Mouse (Mus musculus): ENCODE measurements at regions not wholly inside any gene's neighbourhood (a gene's known extent, or its start where the extent isn't known, plus 50 kb on each side); places are given as distances from the start of the nearest gene placed in this dataset.
A peak's percentile ranks its signal among the peaks of the same experiment; 100 is the strongest.
"Not testable (repeated sequence)": the region's sequence is repeated elsewhere in the genome, so short reads cannot be mapped to it uniquely, and the experiment has no call there.

GRCm38 (mm10) chr12:10445738-10446137, 55.2 kb downstream of the Rdh14 start:
- DNase-seq: no peak

GRCm38 (mm10) chr12:10457960-10458655, 67.5 kb downstream of the Rdh14 start:
- DNase-seq: no peak

DNA sequence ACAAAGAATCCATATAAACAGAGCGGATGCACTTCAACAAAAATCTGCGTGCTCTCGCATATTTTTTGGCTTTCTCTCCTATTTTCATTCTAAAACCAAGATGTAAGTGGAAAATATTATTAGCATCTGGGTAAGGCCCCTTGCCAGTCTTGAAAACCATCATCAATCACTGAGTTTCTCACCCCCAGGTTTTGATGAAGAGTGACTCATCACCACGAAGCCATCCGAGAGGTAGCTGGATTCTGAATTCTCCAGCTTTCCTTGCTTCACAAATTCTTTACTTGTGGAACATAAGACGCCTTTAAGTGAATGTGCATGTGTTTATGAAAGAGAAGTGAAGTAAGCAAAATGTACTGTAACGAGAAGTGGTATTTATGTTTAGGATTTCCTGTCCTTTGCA, 71.2 kb downstream of the Rdh14 start:
- no peak for DNase-seq

DNA sequence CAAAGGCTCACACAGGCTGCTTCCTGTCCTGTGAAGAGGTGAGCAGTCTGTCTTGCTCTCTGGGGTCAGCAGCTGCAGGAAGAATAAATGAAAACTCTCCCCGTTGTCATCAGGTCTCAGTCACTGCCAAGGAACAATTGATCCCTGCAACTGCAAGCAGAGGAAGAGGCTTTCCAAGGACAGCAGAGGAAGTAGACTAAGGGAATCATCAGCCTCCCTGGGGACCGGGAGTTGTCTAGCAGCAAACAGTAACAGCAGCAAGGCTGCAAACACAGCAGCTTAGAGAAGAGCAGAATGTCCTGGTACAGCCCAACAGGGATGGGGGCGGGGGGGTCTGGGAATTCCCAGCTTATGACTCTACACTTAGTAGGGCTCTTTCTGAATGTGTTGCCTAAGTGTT, 72.4 kb downstream of the Rdh14 start:
- no peak for DNase-seq

- no peak for DNase-seq
These were observed 83.4 kb downstream of the Rdh14 start for GRCm38 (mm10) chr12:10473986-10474385.

DNA sequence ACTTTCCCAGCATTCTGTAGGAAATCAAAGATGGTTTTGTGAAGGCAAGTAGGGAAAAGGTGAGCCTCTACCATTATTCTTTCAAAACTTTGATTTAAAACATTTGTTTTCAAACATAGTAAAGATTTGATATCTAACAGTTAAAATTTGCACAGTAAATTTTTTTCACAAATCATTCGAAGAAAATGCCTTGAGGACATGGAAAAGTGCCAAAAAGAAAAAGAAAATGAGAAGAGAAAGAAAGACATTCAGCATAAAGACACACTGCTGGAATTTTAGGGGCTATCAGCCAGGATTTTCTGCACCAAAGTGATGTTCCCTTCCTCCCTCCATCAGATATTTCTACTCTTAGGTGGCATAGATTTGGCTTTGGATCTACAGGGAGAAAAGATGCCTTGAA, 90.2 kb downstream of the Rdh14 start:
- DNase-seq: no peak

GRCm38 (mm10) chr12:10482294-10483010, 91.9 kb downstream of the Rdh14 start:
- no peak for DNase-seq

DNA sequence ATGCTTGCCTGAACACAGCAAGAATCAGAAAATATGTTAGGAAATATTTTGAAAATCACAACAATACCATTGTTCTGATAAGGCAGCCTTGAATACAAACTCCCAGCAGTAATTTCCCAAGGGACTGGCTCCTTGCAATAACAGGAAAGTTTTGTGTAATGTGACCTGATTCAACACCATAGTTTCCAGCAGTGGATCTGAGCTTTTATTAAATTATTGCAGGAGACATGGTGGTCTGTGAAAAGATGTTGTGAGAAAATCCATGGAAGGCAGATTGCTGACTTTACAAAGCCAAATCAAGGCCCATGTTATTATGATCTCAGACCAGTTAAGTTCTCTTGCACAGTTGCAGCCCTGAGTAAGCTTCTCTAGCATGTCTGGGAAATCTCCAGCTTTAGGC, 116.1 kb downstream of the Rdh14 start:
- DNase-seq: no peak

DNA sequence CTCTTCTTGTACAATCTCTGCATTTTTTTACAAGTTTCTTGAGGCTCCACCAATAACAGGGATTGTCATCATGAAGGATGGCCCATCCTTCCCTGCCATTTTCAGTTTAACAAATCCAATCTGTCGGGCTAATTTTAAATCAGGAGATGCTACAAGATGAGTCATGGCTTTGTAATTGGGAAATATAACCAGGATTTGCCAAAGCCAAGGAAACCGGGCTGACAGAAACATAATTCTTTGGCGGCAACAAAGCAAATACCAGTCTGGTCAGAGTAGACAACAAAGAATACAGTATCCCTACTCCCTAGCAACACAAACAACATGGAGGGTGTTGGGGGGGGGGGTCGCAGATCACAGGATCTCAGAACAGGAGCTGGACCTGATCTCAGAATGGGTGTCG, 123.0 kb downstream of the Rdh14 start:
- DNase-seq: no peak

GRCm38 (mm10) chr12:10514278-10514677, 123.7 kb downstream of the Rdh14 start:
- DNase-seq: no peak

DNA sequence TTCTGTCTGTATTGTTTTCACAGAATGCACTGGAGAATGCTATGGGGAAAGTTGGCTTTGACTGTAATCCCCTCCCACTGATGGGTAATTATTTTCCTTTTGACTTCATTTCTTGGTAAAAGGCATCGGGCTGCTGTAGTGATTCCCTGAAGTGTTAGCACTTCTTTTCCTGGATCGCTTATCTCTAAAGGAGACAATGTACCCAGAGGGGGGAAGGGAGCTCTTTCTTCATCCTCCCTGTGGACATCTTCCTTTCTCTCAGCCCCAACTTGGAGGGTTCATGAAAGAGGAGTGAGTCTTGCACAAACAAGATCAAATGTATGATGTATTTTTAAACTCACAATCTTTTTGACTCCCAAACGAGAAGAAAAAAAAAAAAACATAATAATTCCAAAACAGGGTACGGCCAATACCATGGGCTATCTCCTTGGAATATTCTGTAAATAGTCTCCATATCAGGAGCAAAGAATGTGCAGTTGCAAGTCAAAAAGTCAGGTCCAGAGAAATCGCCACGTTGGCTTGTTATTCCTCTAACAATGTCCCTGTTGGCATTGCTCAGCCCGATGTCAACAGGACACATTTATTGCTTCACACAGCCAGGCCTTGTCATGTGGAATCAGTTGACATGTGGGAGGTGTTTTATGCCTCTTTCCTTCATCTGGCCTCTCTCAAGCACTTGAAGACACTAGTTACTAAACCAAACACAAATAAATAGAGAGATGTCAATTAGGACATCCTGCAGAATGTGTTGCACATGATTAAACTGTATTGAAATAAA, 134.1 kb downstream of the Rdh14 start:
- no peak for DNase-seq

- DNase-seq: no peak
These were observed 135.4 kb downstream of the Rdh14 start for GRCm38 (mm10) chr12:10525934-10526333.

DNA sequence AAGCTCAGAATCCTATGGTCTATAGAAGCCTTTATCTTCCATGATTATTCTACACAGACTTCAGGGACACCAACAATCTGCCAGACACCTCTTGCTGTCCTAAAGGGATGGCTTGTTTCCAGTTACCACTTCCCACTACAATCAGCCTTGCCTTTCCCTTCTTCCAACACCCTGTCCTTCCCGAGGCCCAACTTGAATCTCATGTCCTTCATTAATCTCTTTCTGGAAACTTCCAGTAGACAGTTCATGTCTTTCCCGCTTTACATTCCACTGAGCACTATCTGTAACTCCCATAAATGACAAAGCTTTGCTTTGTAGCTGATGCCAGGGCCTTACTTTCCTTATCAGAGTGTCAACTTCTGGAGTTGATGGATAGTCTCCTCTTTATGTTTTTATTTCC, 138.5 kb downstream of the Rdh14 start:
- DNase-seq: no peak

- no peak for DNase-seq
These were observed 140.4 kb downstream of the Rdh14 start for GRCm38 (mm10) chr12:10530996-10531395.

DNA sequence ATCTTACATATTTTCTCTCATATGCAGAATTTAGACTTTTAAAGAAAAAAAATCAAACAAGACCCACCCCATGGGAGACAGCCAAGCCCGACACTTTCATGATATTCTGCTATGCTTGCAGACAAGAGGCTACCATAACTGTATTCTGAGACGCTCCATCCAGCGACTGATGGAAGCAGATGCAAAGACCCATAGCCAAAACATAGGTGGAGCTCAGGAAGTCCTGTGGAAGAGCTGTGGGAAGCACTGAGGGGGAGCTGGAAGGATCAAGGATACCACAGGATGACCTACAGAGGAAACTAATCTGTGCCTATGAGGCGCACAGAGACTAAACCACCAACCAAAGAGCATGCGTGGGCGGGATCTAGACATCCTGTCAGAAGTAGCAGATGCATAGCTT, 143.4 kb downstream of the Rdh14 start:
- DNase-seq: no peak

DNA sequence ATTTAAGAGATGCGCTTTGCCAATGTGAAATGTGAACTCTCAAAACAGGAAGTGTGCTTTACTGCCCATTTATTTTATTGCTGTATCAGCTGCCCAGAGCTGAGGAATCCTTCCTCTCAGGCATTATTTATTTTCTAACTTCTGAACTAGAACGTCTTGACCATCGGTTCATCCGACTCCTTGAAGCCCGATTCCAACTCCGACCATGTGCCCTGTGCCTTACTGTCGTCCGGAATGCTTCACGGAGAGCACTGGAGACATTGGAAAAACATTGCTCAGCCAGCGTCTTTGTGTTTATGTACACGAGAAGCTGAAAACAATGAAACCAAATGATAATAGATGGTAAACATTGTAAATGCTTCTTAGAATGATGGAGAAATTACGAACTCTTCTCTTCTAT, 145.7 kb downstream of the Rdh14 start:
- DNase-seq: no peak

DNA sequence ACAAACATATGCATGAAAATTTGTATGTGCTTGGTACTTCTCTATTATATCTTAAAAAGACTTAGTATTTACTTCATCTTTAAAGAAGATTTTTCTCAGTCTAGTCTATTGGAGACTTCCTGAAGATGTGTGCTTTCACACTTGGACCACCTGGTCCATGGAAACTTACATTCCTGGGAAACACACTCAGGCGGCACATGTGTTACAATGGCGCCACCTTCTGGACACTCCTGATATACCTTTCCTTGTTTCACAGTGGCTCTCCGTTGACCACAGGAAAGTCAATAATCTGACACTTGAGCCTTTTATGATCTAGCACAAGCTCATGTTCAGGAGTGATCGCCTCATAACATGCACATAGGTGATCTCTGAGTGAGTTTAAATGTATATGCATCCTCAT, 146.5 kb downstream of the Rdh14 start:
- DNase-seq: peak; percentile 27 to 55

DNA sequence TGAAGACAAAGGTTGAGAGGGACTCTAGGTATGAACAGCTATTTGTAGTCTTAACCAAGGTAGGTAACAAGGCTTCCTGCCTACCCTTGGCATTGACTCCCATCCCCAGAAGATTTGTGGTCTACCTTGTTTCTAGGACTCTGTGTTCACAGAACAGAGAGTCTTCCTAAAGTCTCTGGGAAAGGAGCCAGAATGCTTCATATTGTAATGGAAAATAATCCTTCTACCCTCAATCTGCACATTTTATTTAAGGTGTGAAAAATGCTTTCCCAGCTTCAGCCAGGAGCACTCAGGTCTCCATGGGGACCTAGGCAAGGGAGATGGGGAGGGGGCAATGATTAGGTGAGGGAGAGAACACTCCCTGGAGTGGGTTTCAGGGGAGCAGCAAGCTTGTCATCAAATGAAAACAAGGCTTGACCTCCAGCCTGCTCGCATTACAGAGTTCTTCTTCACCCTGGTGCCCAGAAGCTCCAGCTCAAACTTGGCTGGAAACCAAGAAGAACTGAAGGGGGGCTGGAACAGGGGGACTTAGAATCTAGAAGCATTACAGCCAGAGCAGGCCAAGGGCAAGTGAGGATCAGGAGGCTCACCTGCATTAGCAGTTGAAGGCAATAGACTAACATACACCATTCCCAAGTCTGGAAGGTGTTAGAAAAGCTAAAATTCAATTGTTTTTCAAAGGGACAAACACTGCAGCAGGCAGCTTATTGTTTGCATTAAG, 159.1 kb downstream of the Rdh14 start:
- no peak for DNase-seq

GRCm38 (mm10) chr12:10554701-10555100, 164.1 kb downstream of the Rdh14 start:
- DNase-seq: not testable (repeated sequence)

DNA sequence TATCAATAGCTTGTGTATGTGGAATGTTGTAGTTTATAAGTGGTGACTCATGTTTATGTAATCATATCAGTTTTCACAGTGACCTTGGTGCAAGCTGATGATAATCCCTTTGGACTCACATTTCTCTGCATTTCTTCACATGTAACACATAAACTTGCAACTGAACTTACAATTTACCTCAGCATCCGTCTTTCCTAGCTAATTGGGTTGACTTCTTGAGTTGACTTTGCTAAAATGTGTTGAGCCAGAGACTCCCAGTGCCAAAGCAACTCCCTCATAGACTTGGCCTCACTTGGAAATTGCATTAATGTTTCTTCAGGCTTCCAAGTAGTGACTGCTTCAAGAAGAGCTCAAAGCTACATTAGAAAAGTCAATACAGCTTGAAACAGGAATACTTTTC, 172.4 kb downstream of the Rdh14 start:
- DNase-seq: no peak

DNA sequence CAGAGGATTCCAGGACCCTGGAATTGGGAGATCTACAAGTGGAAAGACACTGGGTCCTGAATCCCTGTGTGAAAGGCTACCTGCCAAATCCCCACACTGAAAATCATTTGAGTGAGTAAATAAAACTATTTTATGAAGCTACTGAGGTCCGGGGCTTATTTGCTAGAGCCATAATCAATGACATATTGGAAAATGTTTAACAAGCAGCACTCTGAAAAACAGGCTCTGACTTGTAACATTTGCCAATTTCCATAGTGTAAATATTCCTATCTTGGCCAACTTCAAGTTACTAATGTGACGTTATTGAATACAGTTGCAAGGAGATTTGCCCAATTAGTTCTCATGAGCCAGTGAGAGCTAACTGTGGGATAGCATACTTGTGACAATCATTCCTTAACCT, 177.3 kb downstream of the Rdh14 start:
- no peak for DNase-seq

GRCm38 (mm10) chr12:10571643-10572377, 181.2 kb downstream of the Rdh14 start:
- no peak for DNase-seq

GRCm38 (mm10) chr12:10572378-10572650, 181.7 kb downstream of the Rdh14 start:
- DNase-seq: no peak
